Mouse (Mus musculus) kidney, adult 2 months (tissue): ENCODE measurements at regions not wholly inside any gene's neighbourhood (a gene's known extent, or its start where the extent isn't known, plus 50 kb on each side); places are given as distances from the start of the nearest gene placed in this dataset.
"Not testable (repeated sequence)": the region's sequence is repeated elsewhere in the genome, so short reads cannot be mapped to it uniquely, and the experiment has no call there.

ENCODE experiments used
- DNase-seq: peaks from one replicate; pipeline ENCODE4 v3.0.0; 2021
- H3K27ac ChIP-seq: fragments of 200-500 bp; 2 replicates; pipeline ENCODE4 v1.5.1; 2012; ENCODE audit warnings: low read depth, low read length, control low read depth, inconsistent platforms; ENCODE audit not compliant: insufficient read depth
- H3K27me3 ChIP-seq: fragments of 200-500 bp; replicated peaks from 2 replicates; pipeline ENCODE4 v1.6.1; 2012; ENCODE audit warnings: mild to moderate bottlenecking, moderate library complexity, low read length, inconsistent platforms; ENCODE audit not compliant: control insufficient read depth, insufficient read depth
- H3K36me3 ChIP-seq: fragments of 200-500 bp; 2 replicates; pipeline ENCODE4 v1.6.1; 2012; ENCODE audit warnings: mild to moderate bottlenecking, moderate library complexity, low read length, inconsistent platforms; ENCODE audit not compliant: control insufficient read depth, insufficient read depth
- H3K4me1 ChIP-seq: fragments of 200-500 bp; 2 replicates; pipeline ENCODE4 v1.6.1; 2011; ENCODE audit warnings: low read length; ENCODE audit not compliant: control insufficient read depth, insufficient read depth
- H3K4me3 ChIP-seq: fragments of 200-500 bp; 2 replicates; pipeline ENCODE4 v1.5.1; 2011; ENCODE audit warnings: mild to moderate bottlenecking, low read depth, low read length, control low read depth; ENCODE audit not compliant: insufficient read depth
- CTCF ChIP-seq: fragments of 200-500 bp; conservative IDR thresholded peaks from 2 replicates; pipeline ENCODE4 v1.5.1; 2011; ENCODE audit warnings: low read depth, mild to moderate bottlenecking, control low read depth, low read length, moderate library complexity, mixed read lengths; ENCODE audit not compliant: insufficient read depth, insufficient read length
- POLR2A ChIP-seq: fragments of 200-500 bp; IDR thresholded peaks from one replicate; pipeline ENCODE4 v1.6.1; 2011; ENCODE audit warnings: low read depth, low read length, control low read depth
- WGBS: fragments of 180-500 bp; shearing (Covaris S2); methylation state at CpG from one replicate; pipeline ENCODE4 v1.1.7; 2018; 5-methylcytosine and 5-hydroxymethylcytosine counted together

DNA sequence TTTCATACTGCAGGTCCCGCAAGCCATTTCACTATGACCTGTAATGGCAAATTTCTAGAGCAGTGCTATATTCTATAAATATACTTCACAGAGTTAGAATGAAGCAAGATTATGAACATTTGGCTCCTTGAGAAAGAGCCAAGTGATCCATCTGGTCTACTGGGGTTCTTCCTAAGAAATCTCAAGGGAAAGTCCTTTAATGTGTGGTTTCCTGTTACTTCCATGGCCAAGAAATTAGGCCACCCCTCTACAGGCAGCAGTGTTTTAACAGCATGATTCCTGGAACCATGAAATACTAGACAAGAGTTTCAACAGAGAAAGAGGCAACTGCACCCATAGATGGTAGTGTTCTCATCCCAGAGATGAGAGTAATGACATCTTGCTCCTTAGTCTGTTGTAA lies 401.7 kb downstream of the Gabrg2 start:
- Histone ChIP-seq H3K36me3 (no peaks in the 10 kb centered on the region), H3K27me3 (no peaks in the 10 kb centered on the region), H3K4me3 (no peak overlapping the region), H3K4me1 (no peaks in the 10 kb centered on the region), H3K27ac (no peak overlapping the region)
- DNase-seq, result no peak
- WGBS, result 80% methylated on average over 1 of the region's 1 CpGs
- TF ChIP-seq CTCF (no peak), POLR2A (no peak)

DNA sequence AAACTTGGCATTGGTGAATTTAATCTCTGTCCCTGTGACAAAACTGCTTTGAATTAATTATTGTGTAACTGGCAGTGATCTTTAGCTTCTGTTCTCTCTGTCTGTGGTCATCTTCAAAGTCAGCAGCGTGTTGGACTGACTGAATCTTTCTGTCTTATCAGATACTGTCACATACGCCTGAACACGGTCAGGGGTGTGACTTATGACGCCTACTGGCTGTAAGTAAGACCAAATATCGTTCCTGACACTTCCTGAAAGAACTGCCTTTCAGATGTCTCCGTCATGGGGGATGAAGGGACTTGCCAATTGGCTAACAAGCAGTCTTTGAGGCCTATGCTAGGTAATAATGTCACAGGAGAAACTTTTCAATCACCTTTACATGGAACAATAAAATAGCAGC lies 402.2 kb downstream of the Gabrg2 start:
- DNase-seq, result no peak
- Histone ChIP-seq H3K4me1 (no peaks in the 10 kb centered on the region), H3K27ac (no peak overlapping the region)

DNA sequence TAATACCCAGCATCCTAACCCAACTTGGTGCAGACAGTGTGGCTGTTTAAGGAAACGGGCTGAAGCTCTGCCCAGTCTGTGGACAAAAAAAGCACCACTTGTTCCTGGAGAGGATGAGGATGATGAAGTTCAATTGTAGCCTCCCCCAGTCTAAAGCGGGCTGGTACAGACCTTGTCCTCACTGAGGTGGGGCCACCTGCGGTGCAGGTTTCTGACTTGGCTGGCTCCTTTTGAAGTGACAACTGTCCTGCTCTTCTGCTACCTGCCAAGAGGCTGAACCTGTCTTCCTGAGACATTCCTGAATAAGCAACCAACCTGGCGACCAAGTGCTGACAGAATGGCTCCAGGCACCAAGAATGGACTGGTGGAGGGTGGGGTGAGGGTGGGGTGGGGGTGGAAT lies 409.2 kb downstream of the Gabrg2 start:
- H3K4me3 ChIP-seq, DNase-seq, H3K36me3 ChIP-seq, H3K27ac ChIP-seq, H3K4me1 ChIP-seq, H3K27me3 ChIP-seq: not testable (repeated sequence)
- 82% methylated on average over 4 of the region's 4 CpGs for WGBS

More for the DNA sequence above, 402.2 kb downstream of the Gabrg2 start:
- 27% methylated on average over 6 of the region's 6 CpGs for WGBS
- TF ChIP-seq CTCF (no peak), POLR2A (no peak)
- H3K36me3 ChIP-seq, result no peaks in the 10 kb centered on the region
- H3K4me3 ChIP-seq, result no peak overlapping the region
- H3K27me3 ChIP-seq, result no peaks in the 10 kb centered on the region
